Mouse (Mus musculus) gastrocnemius, postnatal 10 days (tissue): ENCODE results near the gene Angptl4. TPM values are rescaled to one million over a fixed set of nuclear protein-coding genes. Genes with fewer than 3 reads are reported as not detected.
A peak's percentile ranks its signal among the peaks of the same experiment; 100 is the strongest.
"Not testable (repeated sequence)": the region's sequence is repeated elsewhere in the genome, so short reads cannot be mapped to it uniquely, and the experiment has no call there.

Source experiments
- DNase-seq: peaks from one replicate; pipeline ENCODE4 v3.0.0; 2021; ENCODE audit warnings: mixed read lengths
- long read RNA-seq, 2 experiments: library from polyadenylated mRNA; stranded (forward); transcript quantifications; one replicate each; pipeline ENCODE4 v2.0.0; 2021
- total RNA-seq, 2 experiments: library from RNA; stranded (reverse); gene quantifications; 2 replicates each; pipeline ENCODE4 v1.2.3; 2021

Gene Angptl4
- total RNA-seq: 10 to 100 TPM; 22.7 to 36.0 TPM
- long read RNA-seq, experiment 1, transcript Angptl4-201 (7 exons, 3,308 nt): major isoform, 51 of 55 reads
- long read RNA-seq, experiment 1, partial matches to known transcripts: 3 of 55 reads
- long read RNA-seq, experiment 1, other reads (novel, unspliced or antisense): 1 of 55 reads
- long read RNA-seq, experiment 2, transcript Angptl4-201 (7 exons, 3,308 nt): major isoform, 43 of 47 reads
- long read RNA-seq, experiment 2, partial matches to known transcripts: 1 of 47 reads
- long read RNA-seq, experiment 2, other reads (novel, unspliced or antisense): 1 of 47 reads

GRCm38 (mm10) chr17:33781124-33781977 lies at the start of gene Angptl4:
Gene Angptl4, minus strand, starts transcription at chr17:33781830.
- DNase-seq: peak; percentile 74

DNA sequence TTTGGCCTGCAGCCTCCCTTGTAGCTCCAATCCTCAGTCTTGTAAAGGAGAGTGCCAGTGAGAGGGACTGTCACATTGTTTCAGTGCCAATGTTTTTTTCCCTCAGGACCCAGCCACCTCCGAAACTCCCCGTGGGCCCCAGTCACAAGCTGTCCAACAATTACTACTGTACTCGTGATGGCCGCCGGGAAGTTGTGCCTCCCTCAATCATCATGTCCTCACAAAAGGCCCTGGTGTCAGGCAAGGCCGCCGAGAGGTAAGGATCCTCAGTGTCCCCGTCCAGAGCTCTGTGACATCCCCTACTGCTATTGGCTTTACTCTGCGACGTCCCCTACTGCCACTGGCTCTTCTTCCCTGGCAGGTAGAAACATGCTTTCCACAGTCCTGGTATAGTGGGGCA lies 47.9 kb upstream of the Angptl4 start:
- no peak for DNase-seq

DNA sequence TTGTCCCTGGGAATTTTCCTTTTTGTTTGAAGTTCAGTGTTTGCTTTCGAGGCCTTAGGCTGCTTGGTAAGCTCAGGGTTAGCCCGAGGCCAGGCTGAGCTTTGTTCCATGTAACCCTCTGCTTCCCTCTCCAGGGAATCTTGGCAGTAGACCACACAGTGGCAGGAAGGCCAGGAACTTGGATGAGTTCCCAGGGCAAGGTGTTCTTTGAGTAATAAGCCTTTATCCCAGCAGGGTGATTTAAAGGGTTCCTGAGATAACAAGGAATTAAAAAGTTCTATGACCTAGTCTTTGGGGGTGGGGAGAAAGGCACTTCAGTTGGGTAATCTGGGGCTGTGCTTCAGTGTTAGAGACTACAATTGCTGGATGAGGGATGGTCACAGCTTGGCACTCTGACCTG lies 47.3 kb upstream of the Angptl4 start:
- DNase-seq: no peak

GRCm38 (mm10) chr17:33826850-33827249 lies 45.2 kb upstream of the Angptl4 start:
- DNase-seq: peak; percentile 68

DNA sequence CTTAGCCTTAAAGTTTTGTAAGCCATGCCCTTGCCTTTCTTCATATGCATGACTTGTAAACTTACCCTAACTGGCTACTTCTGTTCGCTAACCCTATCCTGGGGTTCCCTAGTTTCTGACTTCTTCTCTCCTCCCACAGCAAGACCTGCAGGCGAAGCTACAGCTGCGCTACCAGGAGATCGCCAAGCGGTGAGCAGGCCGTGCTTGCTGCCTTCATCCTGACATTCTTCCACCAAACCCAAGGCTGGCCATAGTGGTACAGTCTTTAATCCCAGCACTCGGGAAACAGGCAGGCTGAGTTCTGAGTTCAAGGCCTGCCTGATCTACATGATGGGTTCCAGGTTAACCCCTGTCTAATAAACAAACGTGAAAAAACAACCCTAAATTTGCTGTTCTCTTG lies 43.8 kb upstream of the Angptl4 start:
- no peak for DNase-seq

DNA sequence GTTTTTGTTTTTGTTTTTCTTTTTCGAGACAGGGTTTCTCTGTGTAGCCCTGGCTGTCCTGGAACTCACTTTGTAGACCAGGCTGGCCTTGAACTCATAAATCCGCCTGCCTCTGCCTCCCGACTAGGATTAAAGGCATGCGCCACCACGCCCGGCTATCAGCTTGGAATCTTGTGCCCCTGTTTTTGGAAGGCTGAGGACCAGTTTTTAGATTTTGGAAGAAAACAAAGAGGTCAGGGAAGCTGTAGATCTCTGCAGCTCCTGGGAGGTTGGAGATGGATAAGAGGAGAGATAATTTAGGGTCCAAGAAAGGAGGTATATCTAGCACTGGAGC lies 43.3 kb upstream of the Angptl4 start:
- not testable (repeated sequence) for DNase-seq

GRCm38 (mm10) chr17:33824084-33824996 lies 42.7 kb upstream of the Angptl4 start, which contains the start of the genes Rps28 and Ndufa7:
Gene Rps28, minus strand, starts transcription at chr17:33824562.
Gene Ndufa7, plus strand, starts transcription at chr17:33824572.
- peak; percentile 96 for DNase-seq

DNA sequence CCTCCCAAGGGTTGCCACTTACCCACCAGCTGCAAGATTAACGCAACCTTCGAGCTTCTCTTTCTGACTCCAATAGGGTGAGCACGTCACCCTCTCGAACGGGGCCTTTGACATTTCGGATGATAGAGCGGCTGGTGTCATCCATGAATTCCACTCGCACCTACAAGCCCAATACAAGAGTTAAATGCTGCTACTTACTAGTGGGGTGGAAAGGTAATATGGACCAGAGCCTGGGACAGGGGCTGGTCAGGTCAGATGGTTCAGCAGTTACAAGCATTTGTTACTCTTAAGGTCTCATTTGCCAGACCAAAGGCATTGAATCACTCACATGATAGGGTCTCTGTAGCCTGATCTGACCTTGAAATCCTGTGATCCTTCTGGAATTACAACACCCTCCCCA lies 41.5 kb upstream of the Angptl4 start:
- not testable (repeated sequence) for DNase-seq

DNA sequence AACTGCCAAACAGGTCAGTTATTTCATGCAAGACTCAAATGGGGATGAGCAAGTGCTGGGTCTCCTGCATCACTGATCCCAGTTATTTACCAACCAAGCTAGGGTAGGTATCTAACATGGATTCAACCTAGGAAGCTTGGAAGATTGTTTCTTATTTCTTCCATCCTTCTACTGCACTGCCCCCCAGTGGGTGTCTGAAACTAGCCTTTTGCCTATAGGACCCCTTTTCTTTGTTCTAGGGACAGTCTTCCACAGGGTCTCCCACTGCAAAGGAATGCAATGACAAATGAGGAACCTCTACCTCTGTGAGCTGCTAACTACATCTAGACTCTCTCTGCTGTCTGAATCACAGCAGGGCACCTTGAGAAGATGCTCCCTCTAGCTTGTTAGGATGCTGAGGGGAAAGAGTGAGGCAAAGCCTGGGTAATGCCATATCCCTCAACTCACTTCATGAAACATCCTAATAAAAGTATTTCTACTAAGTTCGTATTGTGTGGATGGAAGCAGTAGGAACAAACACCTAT lies 40.9 kb upstream of the Angptl4 start:
- no peak for DNase-seq

GRCm38 (mm10) chr17:33817969-33818643 lies 36.5 kb upstream of the Angptl4 start:
- DNase-seq: no peak

GRCm38 (mm10) chr17:33817184-33817968 lies 35.7 kb upstream of the Angptl4 start:
- peak; percentile 86 for DNase-seq

DNA sequence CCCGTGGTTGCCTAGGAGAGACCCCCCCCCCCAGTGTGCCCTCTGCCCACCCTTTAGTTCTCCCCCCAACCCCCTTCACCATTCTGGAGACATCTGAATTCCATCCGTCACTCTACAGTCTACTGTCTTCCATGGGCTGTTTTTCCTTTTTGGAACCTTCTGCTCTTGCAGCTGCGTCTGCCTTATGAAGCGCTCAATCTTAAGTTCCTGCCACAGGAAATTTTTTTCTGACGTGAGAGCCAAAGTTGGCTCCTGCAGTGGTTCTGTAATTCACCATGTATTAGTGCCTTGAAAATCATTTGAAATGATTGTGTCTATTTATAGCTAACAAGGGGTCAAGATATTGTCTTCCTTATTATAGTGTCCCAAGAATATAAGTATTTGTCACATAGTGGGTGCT lies 35.0 kb upstream of the Angptl4 start:
- no peak for DNase-seq

GRCm38 (mm10) chr17:33815399-33815798 lies 33.8 kb upstream of the Angptl4 start:
- no peak for DNase-seq

DNA sequence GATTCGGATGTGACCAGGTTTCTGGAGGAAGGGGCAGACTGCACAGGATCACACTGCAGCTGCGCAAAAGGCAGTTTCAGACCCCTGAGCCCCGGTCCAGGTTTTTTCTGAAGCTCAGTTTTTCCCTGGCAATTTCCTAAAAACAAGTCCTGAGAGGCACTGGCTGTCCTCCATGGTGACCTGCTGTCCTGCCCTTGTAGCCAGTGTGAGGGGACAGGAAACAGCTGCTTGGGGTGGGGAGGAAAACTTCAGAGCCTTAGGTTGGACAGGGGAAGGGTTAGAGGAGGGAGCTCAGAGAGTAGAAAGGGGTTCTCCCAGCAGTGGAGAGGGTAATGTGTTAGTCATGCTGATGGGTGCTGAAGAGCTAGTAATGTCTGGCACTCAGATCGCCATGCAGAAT lies 31.4 kb upstream of the Angptl4 start:
- no peak for DNase-seq

DNA sequence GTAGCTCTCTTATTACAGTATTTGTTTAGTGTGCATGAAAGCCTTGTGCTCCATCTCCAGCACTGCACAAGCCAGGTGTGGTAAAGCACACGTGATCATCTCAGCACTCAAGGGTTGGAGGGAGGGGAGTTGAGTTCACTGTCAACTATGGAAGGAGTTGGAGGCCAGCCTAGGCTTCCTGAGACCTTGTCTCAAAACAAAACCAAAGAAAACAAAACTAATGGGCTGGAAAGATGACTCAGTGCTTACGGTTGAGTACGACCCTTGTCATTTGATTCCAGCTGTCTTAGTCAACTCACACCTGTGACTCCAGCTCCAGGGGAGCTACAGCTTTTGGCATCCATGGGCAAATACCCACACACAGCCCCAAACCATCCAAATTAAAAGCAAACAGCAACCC lies 30.8 kb upstream of the Angptl4 start:
- DNase-seq: no peak

DNA sequence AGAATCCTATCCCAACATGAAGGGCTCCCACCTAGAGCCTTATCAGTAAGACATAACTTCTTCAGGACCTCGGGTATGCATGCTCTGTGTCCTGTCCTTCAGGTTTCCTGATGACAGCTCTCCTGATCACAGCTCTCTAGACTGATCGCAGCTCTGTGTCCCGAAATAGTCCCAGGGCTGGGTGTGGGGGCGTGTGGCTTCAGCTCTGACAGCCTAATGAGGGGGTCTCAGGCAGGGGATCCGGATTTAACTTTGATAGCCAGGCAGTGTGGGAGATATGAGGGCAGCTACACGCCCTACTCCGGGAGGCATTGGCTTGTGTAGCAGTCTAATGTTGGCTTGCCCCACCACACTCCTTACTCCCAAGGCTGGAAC lies 29.5 kb upstream of the Angptl4 start:
- DNase-seq: no peak

GRCm38 (mm10) chr17:33810334-33811141 lies 28.9 kb upstream of the Angptl4 start, which contains the start of gene Kank3:
Gene Kank3, plus strand, starts transcription at chr17:33810519.
- DNase-seq: peak; percentile 91

GRCm38 (mm10) chr17:33808192-33808591 lies 26.6 kb upstream of the Angptl4 start:
- DNase-seq: no peak

- no peak for DNase-seq
These were observed 25.7 kb upstream of the Angptl4 start for GRCm38 (mm10) chr17:33807181-33807888.
